Mouse (Mus musculus) layer of hippocampus, adult 11-12 months (tissue): ENCODE results near the gene AL731706.2.
"Not testable (repeated sequence)": the region's sequence is repeated elsewhere in the genome, so short reads cannot be mapped to it uniquely, and the experiment has no call there.

Source experiments
- DNase-seq: peaks from one replicate; pipeline ENCODE4 v3.0.0; 2022; ENCODE audit warnings: low spot score

The AL731706.2 gene

GRCm38 (mm10) chr2:136885579-136885978, at the start of gene AL731706.2:
Gene AL731706.2, minus strand, starts transcription at chr2:136885679.
- no peak for DNase-seq

- DNase-seq = peak; percentile 48
Measured at GRCm38 (mm10) chr2:136921003-136921408, 35.5 kb upstream of the AL731706.2 start.

GRCm38 (mm10) chr2:136920257-136920993, 34.9 kb upstream of the AL731706.2 start:
- DNase-seq = no peak

GRCm38 (mm10) chr2:136919433-136919832, 34.0 kb upstream of the AL731706.2 start:
- no peak for DNase-seq

GRCm38 (mm10) chr2:136914334-136914902, 28.9 kb upstream of the AL731706.2 start:
- DNase-seq = no peak

GRCm38 (mm10) chr2:136913021-136913420, 27.5 kb upstream of the AL731706.2 start:
- DNase-seq = no peak

GRCm38 (mm10) chr2:136911958-136912411, 26.5 kb upstream of the AL731706.2 start:
- DNase-seq = no peak

- no peak for DNase-seq
Measured at GRCm38 (mm10) chr2:136909298-136909697, 23.8 kb upstream of the AL731706.2 start.

- DNase-seq = no peak
Measured at GRCm38 (mm10) chr2:136908596-136908995, 23.1 kb upstream of the AL731706.2 start.

GRCm38 (mm10) chr2:136896131-136896530, 10.7 kb upstream of the AL731706.2 start:
- DNase-seq = no peak

GRCm38 (mm10) chr2:136894494-136894893, 9.0 kb upstream of the AL731706.2 start:
- DNase-seq = no peak

- peak; percentile 99 for DNase-seq
Measured at GRCm38 (mm10) chr2:136891951-136892371, 6.5 kb upstream of the AL731706.2 start.

- peak; percentile 99 for DNase-seq
Measured at GRCm38 (mm10) chr2:136891068-136891950, 5.8 kb upstream of the AL731706.2 start, which contains the start of the genes Slx4ip, AL731706.1 and Mkks. Gene Slx4ip, plus strand, starts transcription at chr2:136891218. Gene AL731706.1, minus strand, starts transcription at chr2:136891389. Gene Mkks, minus strand, starts transcription at chr2:136891389.

- not testable (repeated sequence) for DNase-seq
Measured at GRCm38 (mm10) chr2:136890716-136891067, 5.2 kb upstream of the AL731706.2 start.

- DNase-seq = peak; percentile 50
Measured at GRCm38 (mm10) chr2:136886846-136887245, 1.4 kb upstream of the AL731706.2 start.

- DNase-seq = no peak
Measured at GRCm38 (mm10) chr2:136854543-136855388, 30.7 kb downstream of the AL731706.2 start.

GRCm38 (mm10) chr2:136850366-136850765, 35.1 kb downstream of the AL731706.2 start:
- no peak for DNase-seq

GRCm38 (mm10) chr2:136837994-136838393, 47.5 kb downstream of the AL731706.2 start:
- DNase-seq = no peak

GRCm38 (mm10) chr2:136835882-136836281, 49.6 kb downstream of the AL731706.2 start:
- DNase-seq = no peak
